Mouse (Mus musculus): ENCODE measurements around the gene Ethe1.

Gene Ethe1

DNA sequence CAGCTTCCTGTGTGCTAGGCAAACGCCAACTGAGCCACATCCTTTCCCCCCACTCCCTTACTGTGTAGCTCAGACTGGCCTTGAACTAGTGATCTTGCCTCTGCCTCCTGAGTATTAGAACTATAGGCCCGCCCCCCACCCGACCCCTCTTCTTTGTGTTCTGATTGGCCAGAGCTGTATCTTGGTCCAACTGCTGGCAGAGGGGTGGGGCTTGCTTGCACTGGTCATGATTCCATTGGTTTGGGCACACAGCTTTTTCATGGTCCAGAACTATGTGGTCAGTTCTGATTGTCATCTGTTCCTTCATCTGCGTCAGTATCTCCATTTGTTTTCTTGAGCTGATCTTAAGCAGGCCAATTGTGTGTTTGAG, 23.5 kb upstream of the Ethe1 start:
- no peaks in the 10 kb centered on the region; the same call in 1 of the 2 replicates for H3K36me3 ChIP-seq (ENCODE audit: control insufficient read depth, insufficient read depth, low read length, poor library complexity, severe bottlenecking)
- no peaks in the 10 kb centered on the region for H3K27me3 ChIP-seq (ENCODE audit: control insufficient read depth, insufficient read depth, low read length, poor library complexity, severe bottlenecking)
- DNase-seq (ENCODE audit: low read depth, low spot score), result no peak

DNA sequence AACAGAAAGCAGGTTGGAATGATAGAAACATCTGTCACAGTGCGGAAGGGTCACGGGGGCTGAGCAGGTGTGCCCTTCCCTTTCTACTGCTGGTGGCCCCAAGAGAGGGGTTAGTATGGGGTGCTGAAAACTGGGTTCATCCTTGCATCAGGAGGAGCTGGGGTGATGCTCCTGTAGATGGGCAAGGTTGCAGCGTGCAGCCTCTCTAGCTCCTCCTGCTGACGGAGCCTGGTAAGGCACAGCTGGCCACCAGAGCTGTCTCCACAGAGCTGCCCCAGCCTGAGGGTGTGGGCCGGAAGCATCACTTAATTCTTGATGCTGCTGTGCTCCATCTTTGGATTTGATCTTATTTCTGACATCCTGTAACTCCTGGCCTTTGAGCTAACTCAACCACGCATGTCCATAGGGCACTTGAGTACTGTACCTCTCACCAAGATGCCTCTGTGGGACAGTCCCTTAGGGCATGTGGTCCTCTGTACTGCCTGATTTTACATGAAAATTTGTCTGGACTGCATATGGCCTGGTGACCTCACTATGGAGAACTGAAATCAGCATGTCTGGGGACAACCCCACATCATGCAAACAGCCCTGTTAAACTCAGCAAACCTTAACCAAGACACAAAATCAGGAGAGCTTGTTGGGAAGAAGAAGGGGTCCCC, 22.6 kb upstream of the Ethe1 start:
- Histone ChIP-seq H3K27me3 (ENCODE audit: control insufficient read depth, insufficient read depth, low read length, poor library complexity, severe bottlenecking) (no peaks in the 10 kb centered on the region), H3K36me3 (ENCODE audit: control insufficient read depth, insufficient read depth, low read length, poor library complexity, severe bottlenecking) (no peaks in the 10 kb centered on the region; the same call in none of the 2 replicates)
- peak; percentile 91 for DNase-seq (ENCODE audit: low read depth, low spot score)

DNA sequence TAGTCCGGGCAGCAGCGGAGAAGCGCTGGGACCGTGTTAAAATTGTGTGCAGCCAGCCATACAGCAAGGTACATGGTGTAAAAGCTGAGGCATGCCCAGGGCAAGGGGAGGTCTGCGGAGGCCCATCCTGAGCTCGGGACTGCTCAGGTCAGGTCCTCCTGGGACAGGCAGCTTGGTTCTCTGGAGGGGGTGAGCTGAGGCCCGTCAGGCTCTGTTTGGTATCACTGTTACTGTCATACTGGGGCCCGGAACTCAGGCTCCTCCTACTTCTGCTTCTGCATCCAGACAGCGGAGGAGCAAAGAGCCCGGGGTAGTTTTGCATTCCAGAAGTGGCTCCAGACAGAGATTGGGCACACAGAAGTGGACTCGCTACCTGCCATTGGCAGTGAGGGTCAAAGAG, 21.7 kb upstream of the Ethe1 start:
- Histone ChIP-seq H3K36me3 (ENCODE audit: control insufficient read depth, insufficient read depth, low read length, poor library complexity, severe bottlenecking) (no peaks in the 10 kb centered on the region; the same call in none of the 2 replicates), H3K27me3 (ENCODE audit: control insufficient read depth, insufficient read depth, low read length, poor library complexity, severe bottlenecking) (no peaks in the 10 kb centered on the region)
- DNase-seq (ENCODE audit: low read depth, low spot score), result peak; percentile 51

DNA sequence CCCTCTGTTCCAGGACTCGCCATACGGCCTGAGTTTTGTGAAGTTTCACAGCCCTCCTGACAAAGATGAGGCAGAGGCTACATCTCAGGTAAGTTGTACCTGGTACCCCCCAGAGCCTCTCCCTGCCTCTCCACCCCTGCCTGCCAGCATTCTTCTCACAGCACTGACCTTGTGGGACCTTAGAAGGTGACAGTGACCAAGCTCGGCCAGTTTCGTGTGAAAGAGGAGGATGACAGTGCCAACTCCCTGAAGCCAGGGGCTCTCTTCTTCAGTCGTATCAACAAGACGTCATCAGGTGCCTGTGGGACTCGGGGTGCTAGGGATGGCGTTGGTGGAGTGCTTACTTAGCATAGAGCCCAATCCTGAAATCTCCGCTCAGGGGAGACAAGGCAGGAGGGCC, 21.1 kb upstream of the Ethe1 start:
- no peak for DNase-seq (ENCODE audit: low read depth, low spot score)
- Histone ChIP-seq H3K27me3 (ENCODE audit: control insufficient read depth, insufficient read depth, low read length, poor library complexity, severe bottlenecking) (no peaks in the 10 kb centered on the region), H3K36me3 (ENCODE audit: control insufficient read depth, insufficient read depth, low read length, poor library complexity, severe bottlenecking) (no peaks in the 10 kb centered on the region; the same call in none of the 2 replicates)

DNA sequence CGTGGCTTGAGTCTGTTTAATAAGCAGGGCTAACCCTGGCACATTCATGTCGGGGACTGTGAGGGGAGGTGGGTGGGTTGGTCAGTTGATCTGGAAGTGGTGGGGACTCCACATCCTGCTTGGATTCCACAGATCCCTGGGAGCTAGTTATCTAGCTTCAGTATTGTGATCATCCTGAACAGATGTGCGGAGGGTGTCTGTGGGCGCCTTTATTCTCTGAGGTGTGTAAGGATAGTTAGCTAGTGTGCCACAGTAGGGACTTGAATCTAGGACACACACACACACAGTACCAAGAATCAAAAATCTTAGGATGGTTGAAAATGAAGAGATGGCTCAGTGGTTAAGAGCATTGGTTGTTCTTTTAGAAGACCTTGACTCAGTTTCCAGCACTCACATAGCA, 18.8 kb upstream of the Ethe1 start:
- H3K36me3 ChIP-seq (ENCODE audit: control insufficient read depth, insufficient read depth, low read length, poor library complexity, severe bottlenecking), result no peaks in the 10 kb centered on the region; the same call in none of the 2 replicates
- DNase-seq (ENCODE audit: low read depth, low spot score), result no peak

DNA sequence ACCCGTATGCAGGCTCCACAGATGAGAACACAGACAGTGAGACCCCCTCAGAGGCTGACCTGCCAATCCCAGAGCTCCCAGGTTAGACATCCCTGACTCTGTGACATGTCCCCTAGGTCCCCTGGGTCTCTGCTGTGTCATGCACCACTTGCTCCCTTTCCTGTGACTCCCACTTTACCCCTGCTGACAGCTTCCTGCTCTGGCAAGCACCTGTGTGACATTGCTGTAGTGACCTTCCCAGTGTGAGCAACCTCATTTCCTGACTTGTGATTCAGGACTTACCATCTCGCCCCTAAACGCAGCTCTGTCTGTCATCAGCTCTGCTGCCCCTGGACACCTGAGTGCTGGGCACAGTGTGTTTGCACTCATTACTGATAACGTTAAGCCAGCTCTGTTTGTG, 16.3 kb upstream of the Ethe1 start:
- Histone ChIP-seq H3K36me3 (ENCODE audit: control insufficient read depth, insufficient read depth, low read length, poor library complexity, severe bottlenecking) (no peaks in the 10 kb centered on the region; the same call in none of the 2 replicates), H3K27me3 (ENCODE audit: control insufficient read depth, insufficient read depth, low read length, poor library complexity, severe bottlenecking) (no peaks in the 10 kb centered on the region)
- peak; percentile 61 for DNase-seq (ENCODE audit: low read depth, low spot score)

More for the DNA sequence above, 18.8 kb upstream of the Ethe1 start:
- H3K27me3 ChIP-seq (ENCODE audit: control insufficient read depth, insufficient read depth, low read length, poor library complexity, severe bottlenecking), result no peaks in the 10 kb centered on the region

DNA sequence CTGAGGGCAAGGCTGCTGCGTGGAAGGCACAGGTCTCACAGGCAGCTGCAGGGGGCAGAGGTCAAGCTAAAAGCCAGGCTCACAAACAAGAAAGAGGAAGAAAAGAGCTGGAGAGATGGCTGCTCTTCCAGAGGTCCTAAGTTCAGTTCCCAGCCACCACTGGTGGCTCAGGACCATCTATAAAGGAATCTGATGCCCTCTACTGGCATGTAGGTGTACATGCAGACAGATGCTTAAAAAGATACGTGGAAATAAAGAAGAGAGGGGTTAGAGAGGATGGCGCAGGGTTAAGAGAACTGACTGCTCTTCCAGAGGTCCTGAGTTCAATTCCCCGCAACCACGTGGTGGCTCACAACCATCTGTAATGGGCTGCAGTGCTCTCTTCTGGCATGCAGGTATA, 14.9 kb upstream of the Ethe1 start:
- DNase-seq (ENCODE audit: low read depth, low spot score), result peak; percentile 45
- Histone ChIP-seq H3K36me3 (ENCODE audit: control insufficient read depth, insufficient read depth, low read length, poor library complexity, severe bottlenecking) (no peaks in the 10 kb centered on the region; the same call in none of the 2 replicates), H3K27me3 (ENCODE audit: control insufficient read depth, insufficient read depth, low read length, poor library complexity, severe bottlenecking) (no peaks in the 10 kb centered on the region)

DNA sequence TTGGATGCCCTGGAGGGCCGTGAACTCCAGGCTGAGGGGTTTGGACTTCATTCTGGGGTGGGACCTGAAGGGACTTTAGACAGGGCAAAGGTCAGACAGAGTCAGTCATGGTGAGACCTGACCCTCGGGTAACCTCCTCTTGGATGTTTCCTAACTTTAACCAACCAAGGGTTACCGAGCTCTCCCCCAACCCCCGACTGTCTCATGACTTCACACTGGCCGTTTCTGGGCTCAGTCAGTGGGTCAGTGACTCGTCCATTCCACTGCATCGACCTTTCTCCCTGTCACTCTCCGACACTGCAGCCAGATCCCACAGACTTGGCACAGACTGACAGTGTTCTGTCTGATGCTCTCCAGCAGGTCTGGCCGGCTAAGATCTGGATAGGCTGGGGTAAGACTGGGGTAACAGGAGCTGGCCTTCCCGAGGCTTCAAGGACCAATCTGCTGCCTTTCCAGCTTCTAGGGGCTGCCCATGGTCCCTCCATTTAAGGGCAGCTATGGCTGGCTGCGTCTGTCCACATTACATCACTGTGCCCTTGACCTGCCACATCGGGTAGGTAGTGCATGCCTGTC, 13.0 kb upstream of the Ethe1 start:
- H3K36me3 ChIP-seq (ENCODE audit: control insufficient read depth, insufficient read depth, low read length, poor library complexity, severe bottlenecking), result no peaks in the 10 kb centered on the region
- DNase-seq (ENCODE audit: low read depth, low spot score), result no peak
- no peaks in the 10 kb centered on the region for H3K27me3 ChIP-seq (ENCODE audit: control insufficient read depth, insufficient read depth, low read length, poor library complexity, severe bottlenecking)

DNA sequence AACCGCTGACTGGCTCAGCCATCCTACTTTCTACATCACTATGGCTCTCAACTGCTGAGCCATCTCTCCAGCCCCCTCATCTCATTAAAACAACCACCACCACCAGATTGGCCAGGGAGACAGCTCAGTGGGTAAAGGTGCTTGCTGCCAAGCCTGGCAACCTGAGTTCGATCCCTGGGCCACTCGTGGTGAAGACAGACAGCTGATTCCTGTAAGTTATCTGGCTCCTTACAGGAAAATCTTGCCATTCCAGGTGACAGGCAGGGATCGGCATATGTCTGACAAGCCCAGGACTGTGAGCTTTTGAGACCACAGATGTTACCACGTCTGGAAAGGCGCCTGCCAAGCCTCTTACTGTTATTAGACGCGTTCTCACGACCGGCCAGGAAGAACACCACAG, 9.5 kb upstream of the Ethe1 start:
- no peaks in the 10 kb centered on the region for H3K36me3 ChIP-seq (ENCODE audit: control insufficient read depth, insufficient read depth, low read length, poor library complexity, severe bottlenecking)
- no peak for DNase-seq (ENCODE audit: low read depth, low spot score)
- no peaks in the 10 kb centered on the region for H3K27me3 ChIP-seq (ENCODE audit: control insufficient read depth, insufficient read depth, low read length, poor library complexity, severe bottlenecking)

DNA sequence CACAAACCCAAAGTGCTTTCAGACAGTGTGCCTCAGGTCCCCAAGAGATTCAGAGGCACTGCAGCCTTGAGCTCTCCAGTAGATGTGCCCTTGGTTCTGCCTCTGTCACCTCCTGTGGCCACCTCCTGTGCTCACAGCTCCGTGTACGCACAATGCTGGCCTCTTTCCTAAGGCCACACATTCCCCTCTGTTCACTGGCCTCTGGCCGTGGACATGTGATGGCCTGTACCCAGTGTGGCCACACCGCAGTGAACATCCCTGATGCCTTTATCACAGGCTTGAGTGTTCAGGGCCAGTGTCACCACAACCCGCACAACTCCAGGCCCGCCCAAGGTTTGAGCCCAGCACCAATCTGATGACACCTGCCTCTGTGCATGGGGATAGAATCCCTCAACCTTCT, 2.5 kb upstream of the Ethe1 start:
- H3K27me3 ChIP-seq (ENCODE audit: control insufficient read depth, insufficient read depth, low read length, poor library complexity, severe bottlenecking), result no peaks in the 10 kb centered on the region
- H3K36me3 ChIP-seq (ENCODE audit: control insufficient read depth, insufficient read depth, low read length, poor library complexity, severe bottlenecking), result no peaks in the 10 kb centered on the region
- DNase-seq (ENCODE audit: low read depth, low spot score), result no peak

DNA sequence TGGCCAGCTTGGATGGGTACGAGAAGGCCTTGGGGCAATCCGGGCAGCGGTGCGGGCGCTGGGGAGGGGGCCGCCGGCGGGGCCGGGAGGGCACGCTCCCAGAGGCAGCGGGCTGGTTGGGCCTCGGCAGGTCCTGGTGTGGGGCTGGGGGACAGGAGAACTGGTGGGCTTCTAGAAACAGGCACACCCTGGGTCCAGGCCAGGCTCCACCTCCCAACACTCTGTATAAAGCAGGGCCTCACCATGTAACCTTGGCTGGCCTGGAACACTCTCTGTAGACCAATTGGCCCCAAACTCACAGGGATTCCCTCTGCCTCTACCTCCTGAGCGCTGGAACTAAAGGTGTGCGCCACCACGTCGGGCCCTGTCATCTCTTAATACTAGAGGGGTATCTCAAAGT, 1.3 kb upstream of the Ethe1 start:
- no peaks in the 10 kb centered on the region for H3K36me3 ChIP-seq (ENCODE audit: control insufficient read depth, insufficient read depth, low read length, poor library complexity, severe bottlenecking)
- H3K27me3 ChIP-seq (ENCODE audit: control insufficient read depth, insufficient read depth, low read length, poor library complexity, severe bottlenecking), result no peaks in the 10 kb centered on the region

DNA sequence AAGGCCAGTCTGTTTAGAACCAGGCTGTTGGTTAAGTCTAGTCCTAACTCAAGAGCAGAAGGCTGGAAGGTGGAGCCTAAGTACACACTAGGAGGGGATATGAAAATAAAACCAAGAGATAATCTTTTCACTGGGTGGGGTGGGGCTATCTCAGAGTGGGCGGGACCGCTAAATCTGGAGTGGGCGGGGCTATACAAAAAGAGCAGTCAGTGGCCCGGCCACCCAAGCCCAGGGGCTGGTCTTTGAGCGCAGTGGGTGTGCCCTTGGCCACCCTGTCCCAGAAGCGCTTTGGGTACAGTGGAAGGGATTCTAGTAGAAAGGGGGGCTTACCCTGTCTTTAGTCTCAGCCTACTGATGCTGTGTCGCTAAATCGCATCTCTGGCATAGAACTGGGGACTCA, 515 bp upstream of the Ethe1 start:
- DNase-seq (ENCODE audit: low read depth, low spot score), result peak; percentile 53
- no peaks in the 10 kb centered on the region for H3K36me3 ChIP-seq (ENCODE audit: control insufficient read depth, insufficient read depth, low read length, poor library complexity, severe bottlenecking)
- H3K27me3 ChIP-seq (ENCODE audit: control insufficient read depth, insufficient read depth, low read length, poor library complexity, severe bottlenecking), result no peaks in the 10 kb centered on the region

More for the DNA sequence above, 1.3 kb upstream of the Ethe1 start:
- no peak for DNase-seq (ENCODE audit: low read depth, low spot score)

DNA sequence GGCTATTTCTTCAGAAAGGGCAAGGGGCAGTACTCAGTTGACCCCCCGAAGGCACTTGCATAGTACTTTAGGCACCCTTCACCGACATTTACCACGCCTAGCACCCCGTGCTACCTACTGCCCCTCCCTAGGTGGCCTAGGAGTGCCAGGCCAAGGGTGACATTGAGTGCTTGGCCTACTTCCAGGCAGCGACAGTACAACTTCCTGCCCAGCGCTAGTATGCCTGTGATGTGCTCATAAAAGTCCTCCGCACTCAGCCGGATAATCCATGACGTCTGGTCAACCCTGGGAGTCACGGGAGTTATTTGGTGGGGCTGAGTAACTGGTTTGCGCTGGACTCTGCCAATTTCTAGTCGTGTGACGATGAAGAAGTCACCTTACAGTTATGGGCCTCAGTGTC, 993 bp downstream of the Ethe1 start:
- H3K36me3 ChIP-seq (ENCODE audit: control insufficient read depth, insufficient read depth, low read length, poor library complexity, severe bottlenecking), result no peaks in the 10 kb centered on the region
- no peaks in the 10 kb centered on the region for H3K27me3 ChIP-seq (ENCODE audit: control insufficient read depth, insufficient read depth, low read length, poor library complexity, severe bottlenecking)
- DNase-seq (ENCODE audit: low read depth, low spot score), result peak; percentile 34

DNA sequence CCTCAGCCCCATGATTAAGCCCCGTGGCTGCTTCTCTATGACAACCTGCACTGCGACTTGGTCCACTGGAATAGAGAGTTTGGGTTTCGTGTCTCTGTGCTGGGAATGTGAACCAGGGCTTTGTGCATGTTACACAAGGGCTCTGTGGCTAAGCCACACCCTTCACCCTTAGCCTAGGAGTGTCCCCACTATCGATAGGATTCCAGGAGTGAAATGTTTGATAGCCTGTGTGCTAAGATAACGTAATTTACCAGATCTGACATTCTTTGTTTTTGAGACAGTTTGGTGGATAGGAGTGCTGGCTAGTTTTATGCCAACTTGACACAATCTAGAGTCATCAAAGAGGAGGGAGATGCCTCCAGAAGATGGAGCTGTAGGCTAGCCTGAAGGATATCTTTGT, 4.4 kb downstream of the Ethe1 start:
- DNase-seq (ENCODE audit: low read depth, low spot score), result no peak
- Histone ChIP-seq H3K27me3 (ENCODE audit: control insufficient read depth, insufficient read depth, low read length, poor library complexity, severe bottlenecking) (no peaks in the 10 kb centered on the region), H3K36me3 (ENCODE audit: control insufficient read depth, insufficient read depth, low read length, poor library complexity, severe bottlenecking) (no peaks in the 10 kb centered on the region)

DNA sequence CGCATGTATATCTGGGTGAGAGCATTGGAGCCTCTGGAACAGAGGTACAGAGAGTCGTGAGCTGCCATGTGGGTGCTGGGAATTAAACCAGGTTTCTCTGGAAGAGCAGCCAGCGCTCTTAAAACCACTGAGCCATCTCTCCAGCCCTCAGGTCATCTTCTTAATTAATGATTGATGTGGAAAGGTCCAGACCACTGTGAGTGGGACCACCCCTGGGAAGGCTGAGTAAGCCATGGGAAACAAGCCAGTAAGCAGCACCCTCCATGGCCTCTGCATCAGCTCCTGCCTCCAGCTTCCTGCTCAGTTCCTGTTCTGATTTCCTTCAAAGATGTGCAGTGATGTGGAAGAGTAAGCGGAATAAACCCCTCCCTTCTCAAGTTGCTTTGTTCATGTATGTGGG, 4.8 kb downstream of the Ethe1 start:
- DNase-seq (ENCODE audit: low read depth, low spot score), result no peak
- Histone ChIP-seq H3K36me3 (ENCODE audit: control insufficient read depth, insufficient read depth, low read length, poor library complexity, severe bottlenecking) (no peaks in the 10 kb centered on the region), H3K27me3 (ENCODE audit: control insufficient read depth, insufficient read depth, low read length, poor library complexity, severe bottlenecking) (no peaks in the 10 kb centered on the region)

DNA sequence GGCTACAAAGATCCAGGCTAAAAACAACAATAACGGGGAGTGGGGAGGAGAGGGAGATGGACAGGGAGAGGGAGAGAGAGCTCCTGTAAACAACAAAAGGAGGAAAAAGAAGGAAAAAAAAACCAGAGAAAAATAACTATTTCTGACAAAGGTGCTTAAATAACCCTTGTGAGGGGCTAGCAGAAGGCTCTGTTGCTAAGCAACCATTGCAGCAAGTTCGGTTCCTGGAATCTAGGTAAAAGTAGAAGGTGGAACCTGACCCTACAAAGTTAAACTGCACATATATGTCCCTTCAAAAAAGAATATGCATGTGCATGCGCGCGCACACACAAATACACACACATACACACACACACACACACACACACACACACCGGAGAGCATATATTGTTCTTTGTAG, 5.4 kb downstream of the Ethe1 start:
- H3K36me3 ChIP-seq (ENCODE audit: control insufficient read depth, insufficient read depth, low read length, poor library complexity, severe bottlenecking), result no peaks in the 10 kb centered on the region
- DNase-seq (ENCODE audit: low read depth, low spot score), result no peak
- H3K27me3 ChIP-seq (ENCODE audit: control insufficient read depth, insufficient read depth, low read length, poor library complexity, severe bottlenecking), result no peaks in the 10 kb centered on the region

All from splenic B cell, adult 2 months (primary cell).